Mouse (Mus musculus) MEL (cell line): ENCODE results near the gene Tet3. TPM values are rescaled to one million over a fixed set of nuclear protein-coding genes. Genes with fewer than 3 reads are reported as not detected.

Experiments
- DNase-seq: peaks from one replicate; pipeline ENCODE4 v3.0.0; 2011; ENCODE audit warnings: low read depth, low spot score
- H3K27ac ChIP-seq: 2 replicates; pipeline ENCODE4 v1.5.1; 2012; ENCODE audit warnings: low read depth, mild to moderate bottlenecking, control low read depth, low read length, moderate library complexity; ENCODE audit not compliant: control insufficient read depth
- H3K27me3 ChIP-seq, 2 experiments: fragments of 150-350 bp in 1 of 2; sonication (generic) in 1 of 2; 2 replicates each; pipeline ENCODE4 v1.6.1; 2012; ENCODE audit warnings: low read length in 2 of 2, mild to moderate bottlenecking in 2 of 2, improper control_type of control experiment in 1 of 2, moderate library complexity in 1 of 2; ENCODE audit not compliant: insufficient read depth in 2 of 2, control insufficient read depth in 1 of 2
- H3K36me3 ChIP-seq, 2 experiments: 2 replicates each; pipeline ENCODE4 v1.6.1; 2012 to 2014; ENCODE audit warnings: low read length in 2 of 2, improper control_type of control experiment in 1 of 2, inconsistent platforms in 1 of 2, mild to moderate bottlenecking in 1 of 2; ENCODE audit not compliant: insufficient read depth in 2 of 2, control insufficient read depth in 1 of 2
- H3K4me1 ChIP-seq, 2 experiments: fragments of 150-350 bp in 1 of 2; sonication (generic) in 1 of 2; 2 replicates each; pipeline ENCODE4 v1.6.1; 2012; ENCODE audit warnings: low read length in 2 of 2, improper control_type of control experiment in 1 of 2, mild to moderate bottlenecking in 1 of 2; ENCODE audit not compliant: insufficient read depth in 2 of 2, control insufficient read depth in 1 of 2
- H3K4me3 ChIP-seq, 2 experiments: fragments of 150-350 bp in 1 of 2; sonication (generic) in 1 of 2; 2 replicates each; pipeline ENCODE4 v1.5.1; 2012; ENCODE audit warnings: low read depth in 2 of 2, low read length in 2 of 2, mild to moderate bottlenecking in 2 of 2, moderate library complexity in 2 of 2, control low read depth in 1 of 2, improper control_type of control experiment in 1 of 2; ENCODE audit not compliant: control insufficient read depth in 1 of 2, insufficient read depth in 1 of 2
- H3K79me2 ChIP-seq: 2 replicates; pipeline ENCODE4 v1.6.1; 2012; ENCODE audit warnings: mild to moderate bottlenecking, low read length, moderate library complexity; ENCODE audit not compliant: control insufficient read depth, poor library complexity, insufficient read depth
- H3K9ac ChIP-seq: 2 replicates; pipeline ENCODE4 v1.6.1; 2012; ENCODE audit warnings: low read depth, mild to moderate bottlenecking, control low read depth, low read length, moderate library complexity; ENCODE audit not compliant: control insufficient read depth, poor library complexity, severe bottlenecking
- H3K9me3 ChIP-seq: fragments of 150-350 bp; sonication (generic); replicated peaks from 2 replicates; pipeline ENCODE4 v1.6.1; 2012; ENCODE audit warnings: mild to moderate bottlenecking, low read length, improper control_type of control experiment, moderate library complexity; ENCODE audit not compliant: insufficient read depth
- BHLHE40 ChIP-seq: IDR thresholded peaks from 2 replicates; pipeline ENCODE4 v1.6.1; 2012; ENCODE audit warnings: low read depth, mild to moderate bottlenecking, inconsistent platforms, low read length, improper control_type of control experiment, borderline replicate concordance
- CTCF ChIP-seq, 3 experiments: IDR thresholded peaks in 2 of 3; conservative IDR thresholded peaks in 1 of 3; 2 replicates each; pipeline ENCODE4 v1.5.1; 2011 to 2012; ENCODE audit warnings: low read length in 3 of 3, low read depth in 2 of 3, mild to moderate bottlenecking in 2 of 3, improper control_type of control experiment in 1 of 3, inconsistent platforms in 1 of 3, mixed read lengths in 1 of 3, moderate library complexity in 1 of 3; ENCODE audit not compliant: control insufficient read depth in 1 of 3, insufficient read depth in 1 of 3, poor library complexity in 1 of 3, severe bottlenecking in 1 of 3
- HCFC1 ChIP-seq: IDR thresholded peaks from 2 replicates; pipeline ENCODE4 v1.6.1; 2012; ENCODE audit warnings: low read depth, mild to moderate bottlenecking, inconsistent platforms, low read length, improper control_type of control experiment, moderate library complexity
- MAFK ChIP-seq: IDR thresholded peaks from 2 replicates; pipeline ENCODE4 v1.6.1; 2011; ENCODE audit warnings: low read depth, mild to moderate bottlenecking, low read length, improper control_type of control experiment, borderline replicate concordance
- MEF2A ChIP-seq: IDR thresholded peaks from 2 replicates; pipeline ENCODE4 v1.6.1; 2014; ENCODE audit warnings: low read depth, mild to moderate bottlenecking, inconsistent platforms, low read length, improper control_type of control experiment; ENCODE audit not compliant: poor library complexity, insufficient replicate concordance, severe bottlenecking; ENCODE audit errors: extremely low read depth
- NELFE ChIP-seq: IDR thresholded peaks from 2 replicates; pipeline ENCODE4 v1.6.1; 2011; ENCODE audit warnings: low read depth, low read length, improper control_type of control experiment
- POLR2AphosphoS2 ChIP-seq: IDR thresholded peaks from 2 replicates; pipeline ENCODE4 v1.6.1; 2011; ENCODE audit warnings: low read length, improper control_type of control experiment
- POLR2AphosphoS5 ChIP-seq: IDR thresholded peaks from 2 replicates; pipeline ENCODE4 v1.6.1; 2012; ENCODE audit warnings: low read depth, borderline replicate concordance, mild to moderate bottlenecking, inconsistent platforms, low read length, moderate library complexity, mixed read lengths
- SMC3 ChIP-seq: IDR thresholded peaks from 2 replicates; pipeline ENCODE4 v1.6.1; 2011; ENCODE audit warnings: low read depth, low read length, improper control_type of control experiment
- TAL1 ChIP-seq: IDR thresholded peaks from 2 replicates; pipeline ENCODE4 v1.6.1; 2012; ENCODE audit warnings: mild to moderate bottlenecking, inconsistent platforms, low read length, moderate library complexity, mixed read lengths
- UBTF ChIP-seq: IDR thresholded peaks from 2 replicates; pipeline ENCODE4 v1.6.1; 2012; ENCODE audit warnings: low read depth, mild to moderate bottlenecking, inconsistent platforms, low read length, improper control_type of control experiment, moderate library complexity, borderline replicate concordance; ENCODE audit not compliant: insufficient read depth
- ZMIZ1 ChIP-seq: IDR thresholded peaks from 2 replicates; pipeline ENCODE4 v1.6.1; 2012; ENCODE audit warnings: low read depth, mild to moderate bottlenecking, inconsistent platforms, low read length, improper control_type of control experiment, moderate library complexity
- polyA plus RNA-seq, 2 experiments: library from polyadenylated mRNA; stranded (reverse) in 1 of 2; unstranded in 1 of 2; fragments of >175 nt in 1 of 2; fragments of >200 nt in 1 of 2; gene quantifications; 2 replicates each; pipeline versions ENCODE4 v1.2.1 to v1.2.4; 2012; ENCODE audit warnings: low replicate concordance in 2 of 2, low read depth in 1 of 2; ENCODE audit not compliant: insufficient read length in 2 of 2, insufficient read depth in 1 of 2, missing spikeins in 1 of 2
- total RNA-seq: library from RNA; depleted of rRNA; stranded (reverse); fragments of 300-350 nt; gene quantifications from 2 replicates; pipeline ENCODE4 v1.2.3, GENCODE M21; 2012

Tet3 gene
- total and polyA plus RNA-seq, 3 experiments = 11.6 to 35.3 (median 22.9) TPM

GRCm38 (mm10) chr6:83445796-83446195 lies 13.1 kb downstream of the Tet3 start:
- Histone ChIP-seq H3K27ac (no peak overlapping the region), H3K4me1 (peaks cover 8 to 41% of the 10 kb centered on the region in 2 experiments), H3K9me3 (no peaks in the 10 kb centered on the region), H3K36me3 (peaks cover 6 to 36% of the 10 kb centered on the region in 2 experiments; a peak in 3 of 4 replicates), H3K79me2 (peaks cover 57% of the 10 kb centered on the region), H3K4me3 (no peak overlapping the region), H3K27me3 (no peaks in the 10 kb centered on the region), H3K9ac (no peak overlapping the region)
- DNase-seq = no peak
- no peak for TF ChIP-seq UBTF
- no peak for TF ChIP-seq MAFK
- no peak for TF ChIP-seq CTCF (IDR thresholded peaks at IDR 0.05 in 2 of 3, conservative IDR thresholded peaks at IDR 0.05 in 1 of 3; ENCODE audit: control insufficient read depth in 1 of 3, insufficient read depth in 1 of 3, low read depth in 2 of 3, low read length in 3 of 3, poor library complexity in 1 of 3, severe bottlenecking in 1 of 3)
- TF ChIP-seq BHLHE40 = no peak
- no peak for TF ChIP-seq MEF2A

- H3K79me2 ChIP-seq = peaks cover 39% of the 10 kb centered on the region
- TF ChIP-seq CTCF (IDR thresholded peaks at IDR 0.05 in 2 of 3, conservative IDR thresholded peaks at IDR 0.05 in 1 of 3; ENCODE audit: control insufficient read depth in 1 of 3, insufficient read depth in 1 of 3, low read depth in 2 of 3, low read length in 3 of 3, poor library complexity in 1 of 3, severe bottlenecking in 1 of 3) (no peak), POLR2AphosphoS2 (no peak), TAL1 (no peak), NELFE (no peak), POLR2AphosphoS5 (no peak), HCFC1 (no peak), SMC3 (no peak), ZMIZ1 (no peak)
- no peak overlapping the region for H3K4me3 ChIP-seq
- no peak for DNase-seq
- peaks cover 4 to 21% of the 10 kb centered on the region in 2 experiments; a peak in 3 of 4 replicates for H3K36me3 ChIP-seq
- H3K4me1 ChIP-seq = peaks cover 0 to 26% of the 10 kb centered on the region in 2 experiments; a peak in 2 of 4 replicates
- H3K27ac ChIP-seq = no peak overlapping the region
- no peaks in the 10 kb centered on the region for H3K27me3 ChIP-seq
- H3K9me3 ChIP-seq = no peaks in the 10 kb centered on the region
- no peak overlapping the region for H3K9ac ChIP-seq
Observed at GRCm38 (mm10) chr6:83443441-83444340, 15.2 kb downstream of the Tet3 start.
